Mouse (Mus musculus) CH12.LX (cell line): Measurements from ENCODE around the gene Rnf151. TPM values are rescaled to one million over a fixed set of nuclear protein-coding genes. Genes with fewer than 3 reads are reported as not detected.

Experiments used
- DNase-seq: peaks from one replicate; pipeline ENCODE4 v3.0.0-alpha.2; 2013; ENCODE audit errors: extremely low read depth
- H3K27ac ChIP-seq: 2 replicates; pipeline ENCODE4 v1.5.1; 2012; ENCODE audit warnings: low read depth, mild to moderate bottlenecking, control low read depth, moderate library complexity; ENCODE audit not compliant: insufficient read depth
- H3K27me3 ChIP-seq: replicated peaks from 2 replicates; pipeline ENCODE3; 2012; ENCODE audit warnings: inconsistent platforms
- H3K36me3 ChIP-seq, 2 experiments: replicated peaks in 1 of 2; 2 replicates each; pipeline versions ENCODE3 to v1.6.1; 2012; ENCODE audit warnings: inconsistent platforms in 1 of 2, low read length in 1 of 2, mild to moderate bottlenecking in 1 of 2, mixed read lengths in 1 of 2, moderate library complexity in 1 of 2; ENCODE audit not compliant: control insufficient read depth in 1 of 2, insufficient read depth in 1 of 2
- H3K4me1 ChIP-seq, 2 experiments: 2 replicates each; pipeline ENCODE4 v1.6.1; 2012; ENCODE audit warnings: inconsistent platforms in 1 of 2, moderate library complexity in 1 of 2; ENCODE audit not compliant: insufficient read depth in 2 of 2, control insufficient read depth in 1 of 2
- H3K4me2 ChIP-seq: 2 replicates; pipeline ENCODE4 v1.6.1; 2012; ENCODE audit warnings: low read depth, mild to moderate bottlenecking, control low read depth; ENCODE audit not compliant: poor library complexity, insufficient read depth, severe bottlenecking
- H3K4me3 ChIP-seq, 3 experiments: fragments of 150-350 bp in 1 of 3; sonication (generic) in 1 of 3; replicated peaks in 1 of 3; 2 replicates each; pipeline versions ENCODE3 to v1.5.1; 2011 to 2012; ENCODE audit warnings: low read depth in 2 of 3, low read length in 2 of 3, mild to moderate bottlenecking in 2 of 3, moderate library complexity in 2 of 3, control low read depth in 1 of 3, improper control_type of control experiment in 1 of 3, inconsistent platforms in 1 of 3, mixed read lengths in 1 of 3; ENCODE audit not compliant: poor library complexity in 1 of 3
- H3K79me2 ChIP-seq: replicated peaks from 2 replicates; pipeline ENCODE4 v1.6.1; 2012; ENCODE audit warnings: mild to moderate bottlenecking, moderate library complexity; ENCODE audit not compliant: control insufficient read depth, poor library complexity, insufficient read depth, severe bottlenecking; ENCODE audit errors: extremely low read depth
- H3K9ac ChIP-seq: 2 replicates; pipeline ENCODE4 v1.6.1; 2012; ENCODE audit warnings: low read depth, mild to moderate bottlenecking, control low read depth, moderate library complexity; ENCODE audit not compliant: insufficient read depth
- H3K9me3 ChIP-seq: replicated peaks from 2 replicates; pipeline ENCODE3; 2012; ENCODE audit warnings: low read length, inconsistent platforms, mixed read lengths
- BHLHE40 ChIP-seq: IDR thresholded peaks from 2 replicates; pipeline ENCODE4 v1.6.1; 2011; ENCODE audit warnings: mild to moderate bottlenecking, low read depth, low read length, improper control_type of control experiment
- CHD1 ChIP-seq: IDR thresholded peaks from 2 replicates; pipeline ENCODE4 v1.6.1; 2012; ENCODE audit warnings: low read depth, low read length, improper control_type of control experiment, inconsistent platforms
- CTCF ChIP-seq, 2 experiments: IDR thresholded peaks in 1 of 2; conservative IDR thresholded peaks in 1 of 2; 2 replicates each; pipeline ENCODE4 v1.5.1; 2011 to 2012; ENCODE audit warnings: low read depth in 2 of 2, low read length in 2 of 2, improper control_type of control experiment in 1 of 2, inconsistent platforms in 1 of 2, mild to moderate bottlenecking in 1 of 2, moderate library complexity in 1 of 2
- GABPA ChIP-seq: IDR thresholded peaks from 2 replicates; pipeline ENCODE4 v1.6.1; 2012; ENCODE audit warnings: low read depth, low read length, improper control_type of control experiment, inconsistent platforms; ENCODE audit not compliant: insufficient replicate concordance
- IRF4 ChIP-seq: IDR thresholded peaks from 2 replicates; pipeline ENCODE4 v1.6.1; 2014; ENCODE audit warnings: low read depth, mild to moderate bottlenecking, inconsistent platforms, low read length, improper control_type of control experiment
- JUN ChIP-seq: IDR thresholded peaks from 2 replicates; pipeline ENCODE4 v1.6.1; 2011; ENCODE audit warnings: low read depth, mild to moderate bottlenecking, low read length, improper control_type of control experiment, moderate library complexity; ENCODE audit not compliant: insufficient read depth
- JUND ChIP-seq: conservative IDR thresholded peaks from 2 replicates; pipeline ENCODE4 v1.6.1; 2011; ENCODE audit warnings: low read depth, low read length, improper control_type of control experiment
- MAFK ChIP-seq: IDR thresholded peaks from 2 replicates; pipeline ENCODE4 v1.6.1; 2011; ENCODE audit warnings: low read length, improper control_type of control experiment; ENCODE audit not compliant: insufficient replicate concordance
- MAX ChIP-seq: IDR thresholded peaks from 2 replicates; pipeline ENCODE4 v1.6.1; 2011; ENCODE audit warnings: low read length, improper control_type of control experiment
- MEF2A ChIP-seq: IDR thresholded peaks from 2 replicates; pipeline ENCODE4 v1.6.1; 2014; ENCODE audit warnings: low read depth, mild to moderate bottlenecking, inconsistent platforms, low read length, improper control_type of control experiment, borderline replicate concordance
- POLR2AphosphoS2 ChIP-seq: IDR thresholded peaks from 2 replicates; pipeline ENCODE4 v1.6.1; 2011; ENCODE audit warnings: low read depth, low read length, improper control_type of control experiment
- RAD21 ChIP-seq: IDR thresholded peaks from 2 replicates; pipeline ENCODE4 v1.6.1; 2011; ENCODE audit warnings: low read depth, mild to moderate bottlenecking, low read length, improper control_type of control experiment, moderate library complexity
- SMC3 ChIP-seq: IDR thresholded peaks from 2 replicates; pipeline ENCODE4 v1.6.1; 2011; ENCODE audit warnings: low read depth, low read length, improper control_type of control experiment
- USF1 ChIP-seq: IDR thresholded peaks from 2 replicates; pipeline ENCODE4 v1.6.1; 2014; ENCODE audit warnings: low read depth, mild to moderate bottlenecking, inconsistent platforms, low read length, improper control_type of control experiment
- ZKSCAN1 ChIP-seq: IDR thresholded peaks from 2 replicates; pipeline ENCODE4 v1.6.1; 2012; ENCODE audit warnings: low read depth, inconsistent platforms, low read length, improper control_type of control experiment, borderline replicate concordance
- dilution Hi-C: fragments of 300-500 bp; cut with MboI; formaldehyde crosslinking; loops from 2 replicates; pipeline ENCODE4 v1.14.3; 2020; ENCODE audit warnings: low sequenced_read_pairs; ENCODE audit not compliant: extremely low pct_unique_long_range_greater_than_20kb, extremely low pct_ligation_motif_present
- in situ Hi-C: fragments of 300-500 bp; cut with MboI; formaldehyde crosslinking; loops from 3 replicates; pipeline ENCODE4 v1.14.3; 2019; ENCODE audit warnings: low sequenced_read_pairs, low pct_ligation_motif_present, low pct_unique_long_range_greater_than_20kb, mixed read lengths
- polyA plus RNA-seq: library from polyadenylated mRNA; unstranded; fragments of >175 nt; gene quantifications from 2 replicates; pipeline ENCODE4 v1.2.1, GENCODE M21; 2012; ENCODE audit warnings: low read depth; ENCODE audit not compliant: insufficient read length
- total RNA-seq, 2 experiments: library from RNA; depleted of rRNA; stranded (reverse); fragments of 300-350 nt in 1 of 2; fragments of >200 nt in 1 of 2; gene quantifications; 2 replicates each; pipeline ENCODE4 v1.2.3; 2012 to 2014

Gene Rnf151
- total and polyA plus RNA-seq, 3 experiments = 0.34 to 0.59 TPM; not detected in 1

DNA sequence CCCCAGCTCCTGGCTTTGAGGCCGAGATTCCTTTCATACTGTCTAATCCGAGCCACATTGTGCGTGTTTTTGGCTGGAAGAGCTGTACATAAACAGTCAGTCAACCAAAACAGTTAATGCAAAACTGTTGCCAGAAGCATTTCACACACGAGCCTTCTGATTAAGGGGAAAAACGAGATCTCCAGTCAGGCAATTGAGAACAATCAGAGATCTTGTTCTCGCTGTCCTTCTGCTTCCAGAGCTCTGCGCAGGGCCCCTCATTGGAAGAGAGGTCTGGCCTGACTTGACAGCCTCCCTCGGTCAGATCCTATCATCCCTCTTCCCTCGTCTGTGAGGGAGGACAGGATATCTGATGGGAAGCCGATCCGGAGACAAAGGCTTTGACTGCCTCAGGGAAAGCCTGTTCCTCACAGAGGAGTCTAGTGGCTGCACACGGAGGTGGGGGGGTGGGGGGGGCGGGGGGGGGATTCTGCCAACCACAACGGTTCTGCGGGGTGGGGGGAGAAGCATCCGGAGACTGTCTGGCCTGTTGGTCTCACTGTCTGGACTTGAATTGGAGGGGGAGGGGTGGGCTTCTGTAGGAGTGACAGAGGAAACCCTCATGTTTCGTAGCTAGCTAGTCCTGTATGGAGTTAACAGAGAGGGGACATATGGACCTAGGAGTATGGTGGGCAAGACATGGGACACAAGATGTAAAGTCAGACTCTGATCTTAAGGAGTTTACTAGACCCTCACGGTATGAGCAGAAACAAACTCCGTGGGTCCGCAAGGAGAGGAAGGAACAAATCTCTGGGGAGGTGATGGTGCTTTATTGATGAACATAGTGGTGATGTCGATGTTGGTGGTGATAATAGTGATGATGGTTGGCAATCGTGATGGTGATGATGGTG, 47.4 kb upstream of the Rnf151 start:
- peaks cover 88% of the 10 kb centered on the region for H3K27me3 ChIP-seq
- in situ Hi-C loops (no loop called here), dilution Hi-C loops (no loop called here)
- no peak overlapping the region for H3K27ac ChIP-seq
- no peaks in the 10 kb centered on the region for H3K36me3 ChIP-seq
- H3K4me3 ChIP-seq = no peak overlapping the region
- no peak overlapping the region for H3K4me2 ChIP-seq
- no peaks in the 10 kb centered on the region for H3K9me3 ChIP-seq
- TF ChIP-seq USF1 (no peak), RAD21 (no peak), POLR2AphosphoS2 (no peak)
- TF ChIP-seq, all 38 proteins: peak for 0
- no peak for DNase-seq
- H3K4me1 ChIP-seq = peaks cover 0 to 14% of the 10 kb centered on the region in 2 experiments; a peak in 2 of 4 replicates
- H3K9ac ChIP-seq = no peak overlapping the region
- H3K79me2 ChIP-seq = no peaks in the 10 kb centered on the region

DNA sequence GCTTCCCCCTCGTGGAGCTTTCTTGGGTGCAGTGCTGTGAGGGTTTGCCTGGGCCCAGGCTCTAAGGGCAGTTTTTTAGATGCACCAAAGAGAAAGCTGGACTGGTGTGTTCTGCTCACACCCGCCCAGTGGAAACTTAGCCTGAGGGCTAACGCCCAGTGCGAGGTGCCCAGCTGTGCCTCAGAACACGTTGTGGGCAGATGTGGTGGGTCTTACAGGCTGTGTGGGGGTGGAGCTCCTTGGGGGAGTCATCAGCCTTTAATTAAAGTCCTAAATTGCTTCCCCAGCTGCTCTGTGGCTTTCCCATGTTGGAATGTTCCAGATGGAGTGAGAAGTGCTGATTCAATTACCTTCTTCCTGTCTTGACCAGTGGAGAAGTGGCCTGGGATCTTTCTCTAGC, 43.3 kb upstream of the Rnf151 start:
- H3K4me1 ChIP-seq = no peaks in the 10 kb centered on the region
- no peaks in the 10 kb centered on the region for H3K36me3 ChIP-seq
- no peak for TF ChIP-seq CHD1
- TF ChIP-seq GABPA = no peak
- no peak for TF ChIP-seq IRF4
- TF ChIP-seq JUND = no peak
- TF ChIP-seq JUN = no peak
- TF ChIP-seq ZKSCAN1 = no peak
- no peak for TF ChIP-seq MEF2A
- peak; percentile 30 for TF ChIP-seq SMC3
- TF ChIP-seq MAFK = no peak
- TF ChIP-seq CTCF (conservative IDR thresholded peaks at IDR 0.05 in 1 of 2, IDR thresholded peaks at IDR 0.05 in 1 of 2; ENCODE audit: low read depth in 2 of 2, low read length in 2 of 2) = peak in 1 of 2 experiments; percentile 32; a peak in 2 of 4 replicates
- no peak for TF ChIP-seq MAX
- no peak for TF ChIP-seq BHLHE40
- TF ChIP-seq, all 38 proteins: peak for 2
- Histone ChIP-seq H3K79me2 (no peaks in the 10 kb centered on the region), H3K27me3 (peaks cover 84% of the 10 kb centered on the region), H3K9ac (no peak overlapping the region), H3K4me3 (no peak overlapping the region), H3K9me3 (no peaks in the 10 kb centered on the region), H3K4me2 (no peak overlapping the region), H3K27ac (no peak overlapping the region)
- in situ Hi-C loops = no loop called here
- dilution Hi-C loops = no loop called here
- DNase-seq = no peak
